Mouse (Mus musculus): ENCODE measurements around the gene Hddc2. TPM values are rescaled to one million over a fixed set of nuclear protein-coding genes. Genes with fewer than 3 reads are reported as not detected.
"Not testable (repeated sequence)": the region's sequence is repeated elsewhere in the genome, so short reads cannot be mapped to it uniquely, and the experiment has no call there.

Hddc2 gene
- polyA plus RNA-seq, 1 experiment from 2014 or later, result 88.4 TPM

DNA sequence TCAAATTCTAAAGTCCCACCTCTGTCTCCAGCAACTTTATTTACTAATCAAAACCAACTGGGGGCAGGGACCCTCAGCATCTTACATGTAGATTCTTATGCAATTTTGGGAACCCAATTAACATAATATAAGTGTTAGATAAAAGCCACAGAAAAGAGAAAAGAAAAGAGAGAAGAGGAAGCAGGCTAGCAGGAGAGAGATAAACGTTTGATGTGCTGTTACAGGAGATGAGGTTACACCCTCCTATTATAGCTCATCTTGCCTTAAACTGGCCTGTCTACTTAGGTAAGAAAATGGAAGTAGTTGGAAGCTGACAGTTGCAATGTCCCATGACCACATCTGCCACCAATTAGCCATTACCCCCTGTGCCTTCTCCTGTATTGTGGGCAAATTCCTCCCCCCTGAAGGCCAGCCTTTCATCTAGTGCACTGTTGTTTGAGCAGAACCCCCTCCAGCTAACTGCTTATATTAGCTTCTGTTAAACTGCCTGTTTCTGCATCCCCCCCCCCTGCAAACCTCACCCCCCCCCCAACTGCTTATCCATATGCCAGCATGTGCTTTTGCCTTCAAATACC, 6.1 kb upstream of the Hddc2 start:
- 47% methylated on average over 1 of the region's 1 CpGs for WGBS
- H3K27ac ChIP-seq, result no peak overlapping the region
- H3K36me3 ChIP-seq (replicated peaks), result no peaks in the 10 kb centered on the region
- DNase-seq (ENCODE audit: extremely low spot score, low spot score), result peak; percentile 17
- H3K27me3 ChIP-seq (ENCODE audit: poor library complexity, severe bottlenecking), result no peaks in the 10 kb centered on the region
- no peaks in the 10 kb centered on the region for H3K9me3 ChIP-seq
- no peak overlapping the region for H3K4me3 ChIP-seq
- H3K4me1 ChIP-seq, result peaks cover 5% of the 10 kb centered on the region

DNA sequence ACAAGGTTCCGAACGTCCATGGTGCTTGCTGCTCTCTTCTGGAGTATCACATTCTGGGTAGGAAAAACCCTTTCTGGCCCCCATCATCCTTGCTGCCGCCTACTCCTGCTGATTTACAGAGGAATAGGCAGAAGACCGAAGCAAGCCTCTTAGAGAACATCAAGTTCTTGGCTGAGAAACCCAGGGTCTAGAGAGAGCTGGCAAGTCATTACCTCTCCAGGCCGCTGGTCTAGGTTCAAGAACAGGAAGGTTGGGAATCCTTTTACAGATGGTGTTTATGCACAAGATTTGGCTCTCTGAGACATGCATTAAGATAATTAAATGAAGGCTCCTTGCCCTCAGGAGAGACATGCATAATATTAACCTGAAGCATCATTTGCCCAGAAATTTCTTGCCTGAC, 5.3 kb downstream of the Hddc2 start:
- Histone ChIP-seq H3K4me3 (no peak overlapping the region), H3K9me3 (no peaks in the 10 kb centered on the region), H3K4me1 (peaks cover 14% of the 10 kb centered on the region), H3K36me3 (replicated peaks) (peaks cover 60% of the 10 kb centered on the region), H3K27ac (no peak overlapping the region), H3K27me3 (ENCODE audit: poor library complexity, severe bottlenecking) (no peaks in the 10 kb centered on the region)
- no peak for DNase-seq (ENCODE audit: extremely low spot score, low spot score)
- WGBS, result 94% methylated on average over 5 of the region's 5 CpGs

- 95% methylated on average over 1 of the region's 1 CpGs for WGBS
These were observed 16.3 kb downstream of the Hddc2 start for GRCm38 (mm10) chr10:31329436-31329835.

DNA sequence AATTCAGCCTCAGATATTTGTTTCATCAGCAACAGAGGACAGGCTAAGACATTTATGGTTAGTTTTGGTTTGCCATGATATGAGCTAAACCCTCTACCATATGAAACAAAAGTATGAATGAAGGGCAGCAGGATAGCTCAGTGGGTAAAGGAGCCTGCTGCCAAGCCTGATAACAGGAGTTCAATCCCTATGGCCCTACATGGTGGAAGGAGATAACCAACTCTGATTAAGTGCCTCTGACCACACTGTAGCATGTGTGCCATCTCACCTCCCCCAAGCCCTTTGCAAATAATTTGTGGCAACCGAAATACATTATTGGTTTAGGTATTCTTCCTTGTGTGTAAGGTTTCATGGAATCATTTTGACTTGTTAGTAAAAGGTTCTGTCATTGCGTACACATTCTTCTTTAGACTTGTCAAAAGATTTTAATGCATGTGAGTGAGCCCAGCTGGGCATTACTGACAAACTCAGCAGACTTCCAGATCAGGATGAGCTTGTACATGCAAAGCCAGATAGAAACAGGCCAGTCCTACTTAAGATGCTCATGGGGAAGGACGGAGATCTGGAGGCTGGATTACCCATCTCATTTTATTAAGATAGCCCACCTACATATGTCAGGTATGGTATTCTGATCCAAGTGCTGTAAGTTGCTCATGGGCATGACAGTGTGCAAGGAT, 17.2 kb downstream of the Hddc2 start:
- Histone ChIP-seq H3K27me3 (ENCODE audit: poor library complexity, severe bottlenecking) (no peaks in the 10 kb centered on the region), H3K9me3 (no peaks in the 10 kb centered on the region), H3K4me3 (no peak overlapping the region), H3K4me1 (no peaks in the 10 kb centered on the region), H3K27ac (no peak overlapping the region), H3K36me3 (replicated peaks) (peaks cover 36% of the 10 kb centered on the region)
- DNase-seq (ENCODE audit: extremely low spot score, low spot score), result no peak
- 92% methylated on average over 3 of the region's 3 CpGs for WGBS

More at GRCm38 (mm10) chr10:31329436-31329835, 16.3 kb downstream of the Hddc2 start:
- H3K27ac ChIP-seq, result no peak overlapping the region
- no peak for DNase-seq (ENCODE audit: extremely low spot score, low spot score)
- H3K36me3 ChIP-seq (replicated peaks), result peaks cover 36% of the 10 kb centered on the region
- H3K4me1 ChIP-seq, result no peaks in the 10 kb centered on the region
- no peaks in the 10 kb centered on the region for H3K9me3 ChIP-seq
- H3K27me3 ChIP-seq (ENCODE audit: poor library complexity, severe bottlenecking), result no peaks in the 10 kb centered on the region
- H3K4me3 ChIP-seq, result no peak overlapping the region

GRCm38 (mm10) chr10:31331225-31331775, 18.1 kb downstream of the Hddc2 start:
- 89% methylated on average over 4 of the region's 4 CpGs for WGBS
- Histone ChIP-seq H3K4me3 (no peak overlapping the region), H3K36me3 (replicated peaks) (peaks cover 28% of the 10 kb centered on the region), H3K27me3 (ENCODE audit: poor library complexity, severe bottlenecking) (no peaks in the 10 kb centered on the region), H3K9me3 (no peaks in the 10 kb centered on the region), H3K4me1 (no peaks in the 10 kb centered on the region), H3K27ac (no peak overlapping the region)
- DNase-seq (ENCODE audit: extremely low spot score, low spot score), result no peak

DNA sequence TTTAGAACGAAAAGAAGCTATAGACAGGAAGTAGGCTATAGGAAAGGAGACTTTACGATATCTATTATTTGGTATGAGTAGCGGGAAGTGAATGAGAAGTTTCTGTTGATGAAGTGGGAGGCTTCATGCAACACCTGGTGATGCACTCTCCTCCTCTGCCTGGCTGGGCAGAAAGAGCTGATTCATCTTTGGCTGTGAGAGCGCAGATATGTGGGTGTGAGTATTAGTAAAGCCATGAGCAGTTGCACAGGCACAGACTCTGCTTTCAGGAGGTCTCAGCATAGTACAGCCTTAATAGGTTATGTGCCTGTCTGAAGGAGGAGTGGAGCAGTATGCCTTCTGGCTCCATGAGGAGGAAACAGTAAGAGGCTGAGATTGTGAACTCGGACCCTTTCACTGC, 23.2 kb downstream of the Hddc2 start:
- 90% methylated on average over 5 of the region's 5 CpGs for WGBS
- H3K27me3 ChIP-seq (ENCODE audit: poor library complexity, severe bottlenecking), result no peaks in the 10 kb centered on the region
- no peak overlapping the region for H3K4me3 ChIP-seq
- H3K36me3 ChIP-seq (replicated peaks), result no peaks in the 10 kb centered on the region
- H3K27ac ChIP-seq, result no peak overlapping the region
- no peak for DNase-seq (ENCODE audit: extremely low spot score, low spot score)
- H3K4me1 ChIP-seq, result no peaks in the 10 kb centered on the region
- H3K9me3 ChIP-seq, result no peaks in the 10 kb centered on the region

DNA sequence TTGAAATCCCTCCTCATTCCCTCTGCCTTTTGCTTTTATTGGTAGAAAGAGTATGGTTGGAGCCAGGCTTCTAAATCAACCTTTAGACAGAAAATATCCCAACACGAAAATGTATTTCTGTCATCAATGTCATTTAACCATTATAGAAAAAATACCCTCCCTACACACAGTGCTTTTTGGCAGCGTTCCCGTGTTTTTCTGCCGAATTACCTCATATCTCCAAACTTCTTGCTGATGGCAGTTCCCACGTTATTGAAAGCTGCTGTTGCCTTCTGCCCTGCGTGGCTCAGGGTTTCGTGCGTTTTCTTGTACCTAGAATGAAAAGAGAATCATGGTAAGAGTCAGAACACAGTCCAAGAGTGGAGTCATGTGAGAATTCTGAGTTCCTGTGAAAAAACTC, 33.2 kb downstream of the Hddc2 start:
- no peaks in the 10 kb centered on the region for H3K27me3 ChIP-seq (ENCODE audit: poor library complexity, severe bottlenecking)
- DNase-seq (ENCODE audit: extremely low spot score, low spot score), result no peak
- H3K9me3 ChIP-seq, result no peaks in the 10 kb centered on the region
- H3K36me3 ChIP-seq (replicated peaks), result no peaks in the 10 kb centered on the region
- H3K27ac ChIP-seq, result no peak overlapping the region
- 88% methylated on average over 8 of the region's 8 CpGs for WGBS
- no peak overlapping the region for H3K4me3 ChIP-seq
- H3K4me1 ChIP-seq, result peaks cover 6% of the 10 kb centered on the region

DNA sequence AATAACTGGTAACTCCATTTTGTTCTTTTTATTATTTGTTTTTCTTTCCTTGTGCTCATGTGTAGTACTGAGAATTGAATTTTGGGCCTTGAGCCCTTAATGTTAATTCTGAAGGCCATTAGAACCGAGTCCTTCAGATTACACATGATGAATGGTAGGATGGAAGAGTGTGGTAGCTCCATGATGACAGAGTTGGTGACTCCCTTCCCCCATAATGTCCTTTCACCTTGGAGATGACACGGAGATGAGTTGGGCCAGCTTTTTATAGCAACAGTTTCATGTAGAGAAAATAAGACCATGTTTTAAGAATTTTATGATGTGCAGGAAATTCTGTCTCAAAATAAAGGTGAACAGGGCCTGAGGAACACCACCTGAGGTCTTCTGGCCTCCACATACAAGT, 37.9 kb downstream of the Hddc2 start:
- WGBS, result 87% methylated on average over 2 of the region's 2 CpGs
- DNase-seq (ENCODE audit: extremely low spot score, low spot score), result no peak
- Histone ChIP-seq H3K27ac (no peak overlapping the region), H3K4me1 (no peaks in the 10 kb centered on the region), H3K27me3 (ENCODE audit: poor library complexity, severe bottlenecking) (no peaks in the 10 kb centered on the region), H3K4me3 (no peak overlapping the region), H3K9me3 (no peaks in the 10 kb centered on the region), H3K36me3 (replicated peaks) (no peaks in the 10 kb centered on the region)

GRCm38 (mm10) chr10:31352845-31353427, 39.8 kb downstream of the Hddc2 start:
- Histone ChIP-seq H3K36me3 (replicated peaks) (no peaks in the 10 kb centered on the region), H3K9me3 (no peaks in the 10 kb centered on the region), H3K27me3 (ENCODE audit: poor library complexity, severe bottlenecking) (no peaks in the 10 kb centered on the region), H3K4me3 (no peak overlapping the region), H3K27ac (no peak overlapping the region), H3K4me1 (no peaks in the 10 kb centered on the region)
- DNase-seq (ENCODE audit: extremely low spot score, low spot score), result no peak
- 81% methylated on average over 1 of the region's 1 CpGs for WGBS

DNA sequence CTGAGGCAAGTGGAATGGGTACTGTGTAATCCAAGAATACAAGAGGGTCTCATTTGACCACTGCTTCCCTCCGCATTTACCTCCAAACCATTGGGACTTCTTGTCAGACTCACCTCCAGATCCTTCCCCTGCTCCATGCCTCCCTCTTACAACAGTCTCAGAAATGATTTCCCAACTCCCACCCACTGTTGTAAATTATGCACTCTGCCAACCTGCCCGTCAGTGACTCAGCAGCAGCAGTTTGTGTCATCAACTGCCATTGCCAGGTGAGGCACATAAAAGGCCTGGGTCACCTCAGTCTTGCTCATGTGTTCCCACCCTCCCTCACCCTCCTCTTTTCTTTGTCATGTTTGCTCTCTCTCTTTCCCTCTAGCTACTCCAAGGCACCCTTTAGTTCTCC, 41.0 kb downstream of the Hddc2 start:
- H3K4me3 ChIP-seq, result no peak overlapping the region
- no peaks in the 10 kb centered on the region for H3K4me1 ChIP-seq
- 77% methylated on average over 2 of the region's 2 CpGs for WGBS
- H3K36me3 ChIP-seq (replicated peaks), result no peaks in the 10 kb centered on the region
- DNase-seq (ENCODE audit: extremely low spot score, low spot score), result no peak
- H3K27ac ChIP-seq, result no peak overlapping the region
- no peaks in the 10 kb centered on the region for H3K9me3 ChIP-seq
- no peaks in the 10 kb centered on the region for H3K27me3 ChIP-seq (ENCODE audit: poor library complexity, severe bottlenecking)

DNA sequence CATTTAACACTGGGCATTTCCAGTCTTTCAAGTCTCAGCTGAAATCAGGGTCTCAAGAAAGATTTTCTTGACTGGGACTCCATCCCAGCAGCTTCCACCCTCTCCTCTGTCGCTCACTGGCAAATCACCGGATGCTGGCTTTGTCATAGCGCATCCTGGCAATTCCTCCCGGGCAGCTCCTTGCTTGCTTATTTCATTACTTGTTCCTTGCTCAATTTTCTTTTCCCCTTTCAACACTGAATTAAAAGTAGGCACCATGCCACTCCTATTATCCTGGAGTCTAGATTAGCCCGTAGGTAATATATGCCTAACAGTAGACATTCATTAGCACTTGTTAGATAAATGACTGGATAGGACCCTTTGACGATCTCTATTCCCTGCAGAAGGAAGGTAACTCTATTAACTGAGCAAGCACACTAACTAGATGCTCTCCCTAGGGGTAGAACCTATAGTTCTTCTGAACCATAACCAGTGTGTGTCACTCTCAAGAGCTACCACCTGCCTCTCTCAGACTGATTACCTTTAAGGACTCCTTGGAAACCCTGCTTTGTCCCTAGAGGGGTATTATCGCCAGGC, 41.8 kb downstream of the Hddc2 start:
- Histone ChIP-seq H3K27me3 (ENCODE audit: poor library complexity, severe bottlenecking) (no peaks in the 10 kb centered on the region), H3K9me3 (no peaks in the 10 kb centered on the region), H3K4me3 (no peak overlapping the region), H3K4me1 (no peaks in the 10 kb centered on the region), H3K36me3 (replicated peaks) (no peaks in the 10 kb centered on the region), H3K27ac (no peak overlapping the region)
- WGBS, result 88% methylated on average over 7 of the region's 7 CpGs
- DNase-seq (ENCODE audit: extremely low spot score, low spot score), result no peak

- Histone ChIP-seq H3K27ac (no peak overlapping the region), H3K4me3 (no peak overlapping the region), H3K36me3 (replicated peaks) (no peaks in the 10 kb centered on the region), H3K4me1 (no peaks in the 10 kb centered on the region), H3K27me3 (ENCODE audit: poor library complexity, severe bottlenecking) (no peaks in the 10 kb centered on the region), H3K9me3 (peaks cover 5% of the 10 kb centered on the region; the same call in 1 of the 2 replicates)
- WGBS, result 85% methylated on average over 4 of the region's 4 CpGs
- DNase-seq (ENCODE audit: extremely low spot score, low spot score), result no peak
These were observed 46.6 kb downstream of the Hddc2 start for GRCm38 (mm10) chr10:31359749-31360148.

GRCm38 (mm10) chr10:31370200-31370599, 57.0 kb downstream of the Hddc2 start:
- H3K36me3 ChIP-seq (replicated peaks); H3K4me1 ChIP-seq; H3K27me3 ChIP-seq (ENCODE audit: poor library complexity, severe bottlenecking); H3K4me3 ChIP-seq; H3K9me3 ChIP-seq; DNase-seq (ENCODE audit: extremely low spot score, low spot score); H3K27ac ChIP-seq: not testable (repeated sequence)
- WGBS, result 11% methylated on average over 4 of the region's 5 CpGs
